Mouse (Mus musculus): ENCODE data around the gene Serpinf1. TPM values are rescaled to one million over a fixed set of nuclear protein-coding genes. Genes with fewer than 3 reads are reported as not detected.

Serpinf1 gene
- polyA plus RNA-seq, 1 experiment: 110 TPM

DNA sequence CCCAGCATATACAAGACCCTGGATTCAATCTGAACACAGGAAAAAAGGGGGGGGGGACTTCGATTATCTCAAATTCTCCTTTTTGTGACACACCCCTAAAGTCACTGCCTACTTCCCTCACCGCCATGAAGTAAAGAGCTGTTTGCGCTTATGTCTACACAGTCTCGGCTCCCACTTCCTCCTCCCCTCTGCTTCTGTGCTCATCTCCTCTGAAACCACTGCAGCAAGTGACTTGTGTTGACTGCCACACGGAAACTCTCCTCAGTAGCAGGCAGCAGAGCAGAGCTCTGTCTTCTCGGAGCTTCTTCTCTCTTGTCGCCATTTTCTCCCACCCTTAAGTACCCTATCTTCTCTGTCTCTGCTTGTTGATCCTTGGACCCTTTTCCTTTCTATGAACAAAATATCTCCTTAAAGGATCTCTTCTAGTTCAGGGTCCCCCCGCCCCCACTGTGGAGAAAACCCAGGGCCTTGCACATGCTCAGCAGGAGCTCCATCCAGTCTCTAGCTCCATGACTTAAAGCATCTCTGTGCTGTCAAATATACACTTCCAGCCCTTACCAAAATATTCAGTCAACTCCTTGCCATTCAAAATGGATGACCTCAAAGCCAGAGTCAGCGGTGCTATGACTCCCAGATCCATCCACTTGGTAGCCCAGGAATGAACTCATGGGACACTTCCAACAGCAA, 6.7 kb upstream of the Serpinf1 start:
- Histone ChIP-seq H3K4me3 (replicated peaks; ENCODE audit: extremely low read depth, low read depth, low read length) (no peak overlapping the region), H3K4me1 (ENCODE audit: control insufficient read depth, insufficient read depth, low read length) (no peaks in the 10 kb centered on the region)
- WGBS: 64% methylated on average over 9 of the region's 9 CpGs
- DNase-seq: no peak
- peak; percentile 12; the same call in 1 of the 2 replicates for TF ChIP-seq POLR2A (IDR thresholded peaks at IDR 0.05; ENCODE audit: borderline replicate concordance, extremely low read depth, low read depth, low read length)
- no peak for TF ChIP-seq CTCF (IDR thresholded peaks at IDR 0.05; ENCODE audit: insufficient read depth, low read length)

DNA sequence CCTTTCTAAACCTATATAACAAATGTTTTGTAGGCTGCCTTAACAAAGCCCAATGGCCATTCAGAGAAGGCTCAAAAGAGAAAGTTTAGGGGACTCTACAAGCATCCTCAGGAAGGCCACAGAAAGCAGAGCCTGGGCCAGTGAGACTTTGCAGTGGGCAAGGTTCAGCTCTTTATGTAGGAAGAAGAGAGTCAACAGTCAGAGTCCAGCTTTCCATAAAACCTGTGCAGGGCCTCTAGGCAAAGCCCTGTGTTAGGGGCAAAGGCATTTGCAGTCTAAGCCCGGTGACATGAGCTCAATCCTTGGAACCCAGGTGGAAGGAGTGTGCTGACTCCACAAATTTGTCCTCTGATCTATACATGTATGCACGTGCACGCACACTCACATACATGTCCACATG, 2.0 kb upstream of the Serpinf1 start:
- TF ChIP-seq CTCF (IDR thresholded peaks at IDR 0.05; ENCODE audit: insufficient read depth, low read length): no peak
- no peak for TF ChIP-seq POLR2A (IDR thresholded peaks at IDR 0.05; ENCODE audit: borderline replicate concordance, extremely low read depth, low read depth, low read length)
- no peak for DNase-seq
- 87% methylated on average over 3 of the region's 3 CpGs for WGBS
- Histone ChIP-seq H3K4me3 (replicated peaks; ENCODE audit: extremely low read depth, low read depth, low read length) (no peak overlapping the region), H3K4me1 (ENCODE audit: control insufficient read depth, insufficient read depth, low read length) (no peaks in the 10 kb centered on the region)

DNA sequence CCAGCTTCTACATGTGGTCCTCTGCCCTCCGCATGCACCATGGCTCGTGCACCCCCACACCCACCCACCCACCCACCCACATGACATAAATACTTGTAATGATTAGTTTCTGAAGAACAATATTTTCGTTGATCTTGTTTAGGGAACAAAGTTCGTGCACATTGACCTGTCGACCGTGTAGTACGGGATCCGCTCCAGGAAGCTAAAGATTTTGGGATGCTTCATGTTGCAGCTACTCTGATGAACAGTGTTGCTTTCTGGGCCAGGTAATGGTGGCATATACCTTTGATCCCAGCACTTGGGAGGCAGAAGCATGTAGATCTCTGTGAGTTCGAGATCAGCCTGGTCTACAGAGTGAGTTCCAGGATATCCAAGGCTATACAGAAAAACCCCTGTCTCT, 1.5 kb upstream of the Serpinf1 start:
- TF ChIP-seq CTCF (IDR thresholded peaks at IDR 0.05; ENCODE audit: insufficient read depth, low read length): no peak
- TF ChIP-seq POLR2A (IDR thresholded peaks at IDR 0.05; ENCODE audit: borderline replicate concordance, extremely low read depth, low read depth, low read length): no peak
- H3K4me3 ChIP-seq (replicated peaks; ENCODE audit: extremely low read depth, low read depth, low read length): no peak overlapping the region
- DNase-seq: no peak
- WGBS: 88% methylated on average over 9 of the region's 9 CpGs
- no peaks in the 10 kb centered on the region for H3K4me1 ChIP-seq (ENCODE audit: control insufficient read depth, insufficient read depth, low read length)

DNA sequence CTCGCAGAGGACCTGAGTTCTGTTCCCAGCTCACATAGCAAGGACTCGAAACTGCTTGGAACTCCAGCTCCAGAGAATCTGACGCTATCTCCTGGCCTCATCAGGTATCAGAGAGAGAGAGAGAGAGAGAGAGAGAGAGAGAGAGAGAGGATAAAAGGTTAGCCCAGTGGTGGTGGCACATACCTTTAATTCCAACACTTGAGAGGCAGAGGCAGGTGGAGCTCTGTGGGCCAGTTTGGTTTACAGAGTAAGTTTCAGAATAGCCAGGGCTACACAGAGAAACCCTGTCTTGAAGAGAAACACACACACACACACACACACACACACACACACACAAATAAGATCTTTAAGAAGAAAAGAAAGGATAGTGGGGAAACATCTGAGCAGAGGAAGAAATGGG, 590 bp upstream of the Serpinf1 start:
- TF ChIP-seq POLR2A (IDR thresholded peaks at IDR 0.05; ENCODE audit: borderline replicate concordance, extremely low read depth, low read depth, low read length) (no peak), CTCF (IDR thresholded peaks at IDR 0.05; ENCODE audit: insufficient read depth, low read length) (no peak)
- DNase-seq: no peak
- 95% methylated on average over 3 of the region's 3 CpGs for WGBS
- Histone ChIP-seq H3K4me1 (ENCODE audit: control insufficient read depth, insufficient read depth, low read length) (no peaks in the 10 kb centered on the region), H3K4me3 (replicated peaks; ENCODE audit: extremely low read depth, low read depth, low read length) (no peak overlapping the region)

DNA sequence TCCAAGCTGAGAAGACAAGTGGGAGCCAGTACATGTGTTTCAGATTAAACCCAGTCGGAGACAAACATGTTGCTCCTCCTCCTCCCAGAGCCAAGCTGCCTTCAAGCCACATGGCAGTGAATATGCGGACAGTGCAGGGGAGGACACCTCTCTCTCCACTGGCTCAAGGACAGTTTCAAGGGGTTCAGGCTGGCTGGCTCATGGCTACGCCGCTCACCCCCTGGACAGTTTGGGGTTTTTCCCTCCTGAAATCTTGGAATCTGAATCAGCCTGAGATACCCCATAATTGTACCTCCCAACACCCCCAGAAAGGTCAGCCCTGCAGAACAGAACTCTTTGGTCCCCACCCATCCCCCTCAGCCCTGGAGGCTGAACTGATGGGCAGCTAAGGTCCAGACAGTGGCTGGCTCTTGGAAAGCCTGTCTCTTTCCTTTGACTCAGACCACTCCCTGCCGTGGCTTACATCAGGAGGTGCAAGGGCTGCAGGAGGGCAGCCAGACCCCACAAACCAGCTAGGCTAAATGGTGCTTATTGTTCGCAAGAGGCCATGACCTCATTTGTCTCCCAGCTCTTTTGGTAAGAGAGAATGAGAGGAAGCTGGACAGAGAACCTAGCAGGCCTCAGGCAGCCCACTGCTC, 1.0 kb downstream of the Serpinf1 start:
- WGBS: 60% methylated on average over 6 of the region's 6 CpGs
- Histone ChIP-seq H3K4me3 (replicated peaks; ENCODE audit: extremely low read depth, low read depth, low read length) (no peak overlapping the region), H3K4me1 (ENCODE audit: control insufficient read depth, insufficient read depth, low read length) (no peaks in the 10 kb centered on the region)
- DNase-seq: no peak
- TF ChIP-seq POLR2A (IDR thresholded peaks at IDR 0.05; ENCODE audit: borderline replicate concordance, extremely low read depth, low read depth, low read length) (no peak), CTCF (IDR thresholded peaks at IDR 0.05; ENCODE audit: insufficient read depth, low read length) (no peak)

DNA sequence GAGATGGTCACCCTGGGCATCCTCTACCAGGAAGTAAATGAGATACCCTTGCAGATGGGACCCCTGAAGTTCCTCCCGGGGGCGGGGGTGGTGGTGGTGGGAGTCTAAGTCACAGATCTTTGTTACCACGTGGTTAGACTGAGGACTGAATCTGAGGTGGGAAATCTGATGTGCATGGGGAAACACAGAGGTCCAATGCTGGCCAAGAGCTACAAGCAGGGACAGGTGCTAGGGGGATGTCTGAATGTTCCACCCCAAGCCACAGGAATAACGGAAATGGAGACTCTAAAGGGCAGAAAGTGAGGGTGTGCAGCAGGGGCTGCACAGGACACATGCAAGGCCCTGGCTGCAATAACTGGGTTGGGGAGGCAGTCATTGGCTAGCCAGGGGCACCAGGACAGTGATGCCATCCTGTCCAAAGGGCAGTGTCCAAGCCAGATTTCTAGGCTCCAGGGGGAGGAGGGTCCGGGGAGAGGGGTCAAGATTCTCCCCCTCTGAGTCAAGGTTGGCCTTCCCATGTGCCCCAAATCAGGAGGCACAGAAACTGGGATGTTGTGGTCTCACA, 1.6 kb downstream of the Serpinf1 start:
- Histone ChIP-seq H3K4me3 (replicated peaks; ENCODE audit: extremely low read depth, low read depth, low read length) (no peak overlapping the region), H3K4me1 (ENCODE audit: control insufficient read depth, insufficient read depth, low read length) (no peaks in the 10 kb centered on the region)
- WGBS: 64% methylated on average over 5 of the region's 5 CpGs
- no peak for DNase-seq
- TF ChIP-seq CTCF (IDR thresholded peaks at IDR 0.05; ENCODE audit: insufficient read depth, low read length) (no peak), POLR2A (IDR thresholded peaks at IDR 0.05; ENCODE audit: borderline replicate concordance, extremely low read depth, low read depth, low read length) (no peak)

DNA sequence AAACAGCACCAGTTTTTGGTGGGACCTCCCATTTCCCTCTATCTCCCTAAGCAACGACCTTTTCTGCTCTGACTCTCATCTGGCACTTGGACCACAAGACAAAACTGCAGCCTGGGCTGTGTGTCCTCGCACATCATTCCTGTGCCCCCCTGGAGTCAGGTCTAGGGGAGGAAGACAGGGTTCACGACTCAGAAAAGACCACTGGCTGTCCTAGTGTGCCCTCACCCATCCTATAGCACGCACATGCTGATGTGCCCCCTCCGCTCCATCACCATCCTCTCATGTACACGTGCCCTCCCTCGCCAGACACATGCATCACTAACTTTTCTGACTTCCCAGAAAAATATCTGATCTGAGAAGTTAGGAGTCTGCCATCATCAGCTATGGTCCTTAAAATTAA, 2.5 kb downstream of the Serpinf1 start:
- TF ChIP-seq CTCF (IDR thresholded peaks at IDR 0.05; ENCODE audit: insufficient read depth, low read length) (no peak), POLR2A (IDR thresholded peaks at IDR 0.05; ENCODE audit: borderline replicate concordance, extremely low read depth, low read depth, low read length) (no peak)
- H3K4me1 ChIP-seq (ENCODE audit: control insufficient read depth, insufficient read depth, low read length): no peaks in the 10 kb centered on the region
- DNase-seq: no peak
- H3K4me3 ChIP-seq (replicated peaks; ENCODE audit: extremely low read depth, low read depth, low read length): no peak overlapping the region
- 85% methylated on average over 7 of the region's 7 CpGs for WGBS

DNA sequence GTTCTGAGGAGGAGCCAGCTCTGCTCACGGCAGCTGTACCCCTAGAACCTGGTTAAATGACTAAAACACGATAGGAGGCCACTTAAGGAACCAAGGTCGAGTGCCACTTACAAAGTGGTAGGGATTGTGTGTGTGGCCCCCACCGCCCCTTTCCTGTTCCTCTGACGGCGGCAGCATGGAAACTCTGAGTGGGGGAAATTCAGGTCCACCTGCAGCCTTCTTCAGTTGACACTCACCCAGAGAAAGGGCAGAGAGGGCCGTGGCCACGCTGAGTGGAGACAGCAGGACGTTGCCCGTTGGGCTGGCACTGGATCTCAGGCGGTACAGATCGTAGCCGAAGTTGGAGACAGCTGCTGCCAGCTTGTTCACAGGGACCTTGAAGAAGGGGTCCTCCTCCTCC, 6.5 kb downstream of the Serpinf1 start:
- Histone ChIP-seq H3K4me3 (replicated peaks; ENCODE audit: extremely low read depth, low read depth, low read length) (no peak overlapping the region), H3K4me1 (ENCODE audit: control insufficient read depth, insufficient read depth, low read length) (no peaks in the 10 kb centered on the region)
- no peak for DNase-seq
- no peak for TF ChIP-seq CTCF (IDR thresholded peaks at IDR 0.05; ENCODE audit: insufficient read depth, low read length)
- no peak for TF ChIP-seq POLR2A (IDR thresholded peaks at IDR 0.05; ENCODE audit: borderline replicate concordance, extremely low read depth, low read depth, low read length)
- WGBS: 68% methylated on average over 13 of the region's 13 CpGs

DNA sequence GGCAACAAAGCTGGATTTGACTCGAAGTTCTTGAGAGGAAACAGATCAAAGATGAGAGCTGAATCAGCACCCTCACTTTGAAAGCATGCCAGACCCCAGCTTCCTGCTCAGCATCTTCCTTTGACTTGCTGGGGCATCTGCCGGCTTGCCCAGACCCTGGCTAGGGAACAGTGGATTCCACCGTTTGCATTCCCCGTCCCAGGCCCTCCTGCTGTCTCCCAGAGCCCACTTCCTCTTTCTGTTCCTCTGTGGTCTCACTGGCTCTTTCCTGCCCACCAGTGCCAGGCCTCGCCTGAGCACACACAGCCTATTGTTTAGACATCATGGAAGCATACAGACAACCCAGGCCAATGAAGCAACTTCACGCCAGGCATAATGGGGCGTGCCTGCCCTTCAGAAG, 7.4 kb downstream of the Serpinf1 start:
- Histone ChIP-seq H3K4me3 (replicated peaks; ENCODE audit: extremely low read depth, low read depth, low read length) (no peak overlapping the region), H3K4me1 (ENCODE audit: control insufficient read depth, insufficient read depth, low read length) (no peaks in the 10 kb centered on the region; the same call in 1 of the 2 replicates)
- DNase-seq: no peak
- TF ChIP-seq POLR2A (IDR thresholded peaks at IDR 0.05; ENCODE audit: borderline replicate concordance, extremely low read depth, low read depth, low read length) (no peak), CTCF (IDR thresholded peaks at IDR 0.05; ENCODE audit: insufficient read depth, low read length) (no peak)
- 28% methylated on average over 7 of the region's 7 CpGs for WGBS

DNA sequence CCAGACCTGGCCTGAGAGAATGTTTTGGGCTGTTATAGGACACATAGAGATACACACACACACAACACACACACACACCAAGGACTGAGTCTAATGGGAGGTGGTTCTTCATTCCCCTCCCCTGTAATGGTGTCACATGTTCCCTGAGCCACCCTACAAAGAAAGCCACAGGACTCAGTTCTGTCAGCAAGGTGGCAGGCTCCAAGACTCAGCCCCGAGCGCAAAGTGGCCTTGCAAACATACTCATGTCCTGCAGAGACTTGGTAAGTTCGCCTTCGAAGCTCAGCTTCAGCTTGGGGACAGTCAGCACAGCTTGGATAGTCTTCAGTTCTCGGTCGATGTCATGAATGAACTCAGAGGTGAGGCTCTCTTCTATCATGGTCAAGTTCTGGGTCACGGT, 11.9 kb downstream of the Serpinf1 start:
- WGBS: 79% methylated on average over 7 of the region's 7 CpGs
- Histone ChIP-seq H3K4me1 (ENCODE audit: control insufficient read depth, insufficient read depth, low read length) (no peaks in the 10 kb centered on the region; the same call in 1 of the 2 replicates), H3K4me3 (replicated peaks; ENCODE audit: extremely low read depth, low read depth, low read length) (no peak overlapping the region)
- no peak for TF ChIP-seq CTCF (IDR thresholded peaks at IDR 0.05; ENCODE audit: insufficient read depth, low read length)
- no peak for TF ChIP-seq POLR2A (IDR thresholded peaks at IDR 0.05; ENCODE audit: borderline replicate concordance, extremely low read depth, low read depth, low read length)
- no peak for DNase-seq

All from lung, adult 2 months (tissue).